Mouse (Mus musculus) lung, postnatal 4 days (tissue): ENCODE results near the gene H2-T23.

Source experiments
- DNase-seq, 2 experiments: peaks; one replicate each; pipeline ENCODE4 v3.0.0; 2021

The H2-T23 gene

DNA sequence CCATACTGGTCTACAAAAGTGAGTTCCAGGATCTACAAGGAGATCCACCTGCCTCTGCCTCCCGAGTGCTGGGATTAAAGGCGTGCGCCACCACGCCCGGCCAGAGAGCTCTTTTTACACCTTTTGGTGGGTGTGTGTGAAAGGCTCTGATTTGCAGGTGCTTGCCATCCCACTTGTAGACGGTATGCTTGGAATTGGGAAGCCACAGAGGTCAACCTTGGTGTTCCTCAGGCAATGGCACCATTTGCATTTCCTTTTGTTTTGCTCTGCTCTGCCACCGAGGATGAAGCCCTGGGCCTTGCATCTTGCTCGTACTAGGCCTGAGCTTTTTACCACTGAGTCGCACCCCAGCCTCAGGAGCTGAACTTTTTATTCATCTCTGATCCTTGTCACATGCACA, 50.9 kb downstream of the H2-T23 start:
- no peak for DNase-seq

DNA sequence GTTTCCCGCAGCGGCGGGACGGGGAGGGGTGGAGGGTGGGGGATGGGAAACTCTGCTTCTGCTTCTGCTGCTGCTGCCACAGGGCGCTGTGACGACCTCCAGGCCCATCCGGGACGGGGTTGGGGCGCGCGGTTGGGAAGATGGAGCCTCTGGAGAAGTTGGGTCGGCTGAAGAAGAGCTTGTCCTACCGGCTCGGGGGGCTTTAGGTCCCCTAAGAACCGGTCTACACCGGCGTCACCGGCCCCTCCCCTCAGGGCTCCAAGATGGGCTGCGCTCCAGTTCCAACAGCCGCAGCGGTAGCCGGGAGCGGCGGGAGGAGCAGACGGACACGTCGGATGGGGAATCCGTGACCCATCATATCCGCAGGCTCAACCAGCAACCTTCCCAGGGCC, 52.3 kb downstream of the H2-T23 start:
- peak; percentile 61 to 71 for DNase-seq
